Mouse (Mus musculus) liver, embryonic 14.5 days (tissue): ENCODE measurements around the gene Cstl1.

Experiments used
- CTCF ChIP-seq: IDR thresholded peaks from 2 replicates; pipeline ENCODE4 v1.5.1; 2016; ENCODE audit warnings: antibody characterized with exemption, low read depth, control low read depth
- EP300 ChIP-seq: IDR thresholded peaks from 2 replicates; pipeline ENCODE4 v1.6.1; 2016; ENCODE audit warnings: antibody characterized with exemption, low read depth

DNA sequence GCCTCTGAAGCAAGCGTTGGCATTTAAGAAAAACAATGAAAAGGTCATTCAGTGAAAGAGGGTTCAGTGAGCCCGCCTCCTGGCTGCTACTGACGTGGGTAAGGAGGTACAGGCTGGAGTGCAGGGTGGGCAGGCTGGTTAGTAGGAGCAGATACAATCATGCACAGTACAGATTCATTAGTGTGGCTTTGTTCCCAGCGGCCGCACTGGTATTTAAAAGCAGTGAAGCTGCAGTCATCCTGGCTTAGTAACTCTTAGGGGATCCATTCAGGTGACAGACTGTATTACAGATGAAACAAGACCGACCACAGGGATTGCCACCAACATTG, 43.0 kb upstream of the Cstl1 start:
- TF ChIP-seq CTCF (no peak), EP300 (no peak)
